Mouse (Mus musculus) stomach, embryonic 15.5 days (tissue): ENCODE results near the gene Gpr39. TPM values are rescaled to one million over a fixed set of nuclear protein-coding genes. Genes with fewer than 3 reads are reported as not detected.

Source experiments
- ATAC-seq: fragments of 200-750 bp; cut with Nextera tagmentation; 2 replicates; pipeline ENCODE4 v1.8.0; 2017; ENCODE audit warnings: low read depth, moderate number of reproducible peaks, moderate TSS enrichment; ENCODE audit not compliant: insufficient read depth, low FRiP score
- H3K27ac ChIP-seq: fragments of 300-500 bp; sonication (generic); 2 replicates; pipeline ENCODE4 v1.5.1; 2015; ENCODE audit warnings: mild to moderate bottlenecking, inconsistent platforms
- H3K27me3 ChIP-seq: fragments of 300-500 bp; sonication (generic); replicated peaks from 2 replicates; pipeline ENCODE4 v1.6.1; 2015; ENCODE audit warnings: inconsistent platforms
- H3K36me3 ChIP-seq: fragments of 300-500 bp; sonication (generic); 2 replicates; pipeline ENCODE4 v1.6.1; 2015; ENCODE audit warnings: inconsistent platforms
- H3K4me1 ChIP-seq: fragments of 300-500 bp; sonication (generic); 2 replicates; pipeline ENCODE4 v1.6.1; 2015; ENCODE audit warnings: inconsistent platforms
- H3K4me2 ChIP-seq: fragments of 300-500 bp; sonication (generic); 2 replicates; pipeline ENCODE4 v1.6.1; 2015; ENCODE audit warnings: mild to moderate bottlenecking, inconsistent platforms
- H3K4me3 ChIP-seq: fragments of 300-500 bp; sonication (generic); replicated peaks from 2 replicates; pipeline ENCODE4 v1.5.1; 2015; ENCODE audit warnings: inconsistent platforms
- H3K9ac ChIP-seq: fragments of 300-500 bp; sonication (generic); 2 replicates; pipeline ENCODE4 v1.6.1; 2015; ENCODE audit warnings: inconsistent platforms
- H3K9me3 ChIP-seq: fragments of 300-500 bp; sonication (generic); 2 replicates; pipeline ENCODE4 v1.6.1; 2016; ENCODE audit warnings: inconsistent platforms
- WGBS: fragments of 180-500 bp; shearing (Covaris S2); methylation state at CpG from one replicate; pipeline ENCODE4 v1.1.7; 2015; 5-methylcytosine and 5-hydroxymethylcytosine counted together
- polyA plus RNA-seq: library from polyadenylated mRNA; unstranded; fragments of >200 nt; fragmentation: Nextera tagmentation; extraction: Ambion mirVana; gene quantifications from 2 replicates; pipeline ENCODE4 v1.2.1, GENCODE M21; 2015

The Gpr39 gene
- polyA plus RNA-seq, 1 experiment from 2014 or later = 6.5 TPM

DNA sequence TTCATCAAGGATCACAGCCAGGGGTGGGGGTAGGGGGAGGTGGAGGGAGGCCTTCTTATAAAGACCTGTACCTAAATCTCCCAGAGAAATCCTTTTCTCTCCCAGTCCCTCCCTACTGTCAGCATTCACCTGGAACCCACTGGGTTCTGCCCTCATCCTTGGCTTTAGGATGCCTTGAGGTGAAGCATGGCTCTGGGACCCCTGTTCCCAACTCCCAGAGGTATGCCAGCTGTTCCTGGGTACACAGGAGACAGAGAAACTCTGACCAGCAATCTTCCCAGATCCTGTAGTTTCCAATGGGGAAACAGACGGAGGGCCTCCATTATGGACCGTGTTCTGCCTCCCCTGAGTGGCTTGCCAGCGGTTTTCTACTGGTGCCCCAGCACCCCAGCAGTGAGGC lies 243.9 kb downstream of the Gpr39 start:
- Histone ChIP-seq H3K9ac (no peak overlapping the region), H3K27me3 (no peaks in the 10 kb centered on the region), H3K4me2 (no peak overlapping the region), H3K4me1 (no peaks in the 10 kb centered on the region), H3K36me3 (no peaks in the 10 kb centered on the region), H3K9me3 (no peaks in the 10 kb centered on the region), H3K27ac (no peak overlapping the region), H3K4me3 (no peak overlapping the region)
- WGBS = 89% methylated on average over 3 of the region's 3 CpGs
- no peak for ATAC-seq

DNA sequence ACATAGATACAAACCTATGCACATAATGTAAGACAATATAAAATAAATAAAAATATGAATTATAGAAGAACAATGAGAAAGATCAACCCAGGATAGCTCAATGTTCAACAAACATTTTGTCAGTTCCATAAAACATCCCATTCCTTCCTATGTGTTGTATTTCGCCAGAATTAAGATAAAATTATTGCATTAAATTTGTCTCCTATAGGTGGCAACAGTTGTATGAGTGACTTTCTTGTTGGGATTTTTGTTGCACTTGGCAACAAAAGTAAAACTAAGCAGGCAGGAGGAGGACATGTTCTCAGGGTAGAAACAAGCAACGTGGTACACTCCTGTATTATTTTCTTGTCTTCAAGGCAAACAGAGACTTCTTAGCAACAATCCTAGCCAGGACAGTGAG lies 246.3 kb downstream of the Gpr39 start:
- no peak overlapping the region for H3K4me2 ChIP-seq
- no peak for ATAC-seq
- H3K36me3 ChIP-seq = no peaks in the 10 kb centered on the region
- no peaks in the 10 kb centered on the region for H3K9me3 ChIP-seq
- H3K9ac ChIP-seq = no peak overlapping the region
- no peak overlapping the region for H3K4me3 ChIP-seq
- WGBS = 68% methylated on average over 2 of the region's 2 CpGs
- H3K4me1 ChIP-seq = no peaks in the 10 kb centered on the region
- H3K27me3 ChIP-seq = no peaks in the 10 kb centered on the region
- H3K27ac ChIP-seq = no peak overlapping the region

Other genes with a start within 250 kb of the Gpr39 start
- gene Actr3, start 241.3 kb upstream of the Gpr39 start, polyA plus RNA-seq = 353 and 361 TPM in 2 replicates
- 65.0 and 69.1 TPM in 2 replicates for gene Slc35f5, start 116.4 kb upstream of the Gpr39 start, polyA plus RNA-seq
- gene Lypd1, start 236.1 kb downstream of the Gpr39 start, polyA plus RNA-seq = 1.6 and 2.5 TPM in 2 replicates